Mouse (Mus musculus) adrenal gland, postnatal 0 days (tissue): ENCODE measurements around the gene Nphs2. TPM values are rescaled to one million over a fixed set of nuclear protein-coding genes. Genes with fewer than 3 reads are reported as not detected.

Experiments used
- polyA plus RNA-seq: library from polyadenylated mRNA; unstranded; fragments of >200 nt; fragmentation: Nextera tagmentation; extraction: Ambion mirVana; gene quantifications from 2 replicates; pipeline ENCODE4 v1.2.1, GENCODE M21; 2015

The Nphs2 gene
- 0.12 and 0.20 TPM in 2 replicates for polyA plus RNA-seq

DNA sequence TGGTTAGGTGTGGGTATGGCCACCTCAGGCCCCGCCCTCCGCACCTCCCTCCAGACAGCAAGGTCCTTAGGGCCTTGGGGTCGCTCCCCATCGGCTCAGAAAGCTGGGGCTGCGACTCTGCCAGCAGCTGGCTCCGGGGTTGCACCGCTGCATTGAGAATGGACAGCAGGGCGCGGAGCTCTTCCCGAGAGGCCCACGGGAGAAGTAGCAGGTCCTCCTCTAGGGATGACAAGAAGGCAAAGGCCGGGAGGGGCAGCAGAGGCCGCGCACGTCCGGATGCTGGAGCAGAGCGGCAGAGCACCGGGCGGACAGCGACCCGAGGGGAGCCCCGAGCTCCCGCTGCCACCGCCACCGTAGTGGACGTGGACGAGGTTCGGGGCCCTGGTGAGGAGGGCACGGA, at the start of gene Nphs2:
Nphs2 (plus strand) TSS at position 98 of the 400 bp plus-strand sequence.

GRCm38 (mm10) chr1:156302911-156303749, 7.4 kb upstream of the Nphs2 start, which contains the start of gene Tdrd5:
Tdrd5 (minus strand) TSS chr1:156303664.

DNA sequence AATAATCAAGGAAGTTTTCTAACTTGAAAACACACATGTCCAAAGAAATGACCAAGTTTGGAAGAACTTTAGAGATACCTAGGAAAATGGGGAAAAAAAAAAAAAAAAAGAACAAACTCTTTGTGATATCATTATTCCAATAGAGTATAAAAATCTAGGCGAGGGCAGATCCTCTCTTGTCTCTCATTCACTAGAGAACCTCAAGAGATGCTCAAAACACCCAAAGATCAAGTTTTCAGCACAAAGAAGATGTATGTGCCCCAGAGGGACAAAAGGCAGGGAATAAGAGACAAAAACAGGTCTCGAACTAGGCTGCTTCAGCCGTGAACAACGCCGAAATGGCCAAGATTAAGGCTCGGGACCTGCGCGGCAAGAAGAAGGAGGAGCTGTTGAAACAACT, 55.2 kb downstream of the Nphs2 start, which contains the start of gene Gm2000:
Gm2000 (plus strand) TSS at position 301 of the 400 bp plus-strand sequence.

Other genes starting within 250 kb of the Nphs2 start
- 11.1 and 14.9 TPM in 2 replicates for gene Fam163a, start 105.7 kb upstream of the Nphs2 start, polyA plus RNA-seq
- 0.10 and 0.16 TPM in 2 replicates for gene Tdrd5, start 7.1 kb upstream of the Nphs2 start, polyA plus RNA-seq
- 934 and 1,709 TPM in 2 replicates for gene Gm2000, start 55.3 kb downstream of the Nphs2 start, polyA plus RNA-seq
- 0.71 and 0.95 TPM in 2 replicates for gene Axdnd1, start 110.4 kb downstream of the Nphs2 start, polyA plus RNA-seq
- 104 and 302 TPM in 2 replicates for gene Soat1, start 163.6 kb downstream of the Nphs2 start, polyA plus RNA-seq
- 0.25 and 0.33 TPM in 2 replicates for gene Gm10031, start 213.3 kb downstream of the Nphs2 start, polyA plus RNA-seq
- gene Abl2, start 248.1 kb downstream of the Nphs2 start, polyA plus RNA-seq = 1.7 and 1.9 TPM in 2 replicates